In genomic region chr14:105921217-105921695, GRCm38 (mm10) we compare ENCODE assay signal across 11 mouse cellular contexts. TPM values are rescaled to one million over a fixed set of nuclear protein-coding genes. Genes with fewer than 3 reads are reported as not detected.
DNase-seq lines count a peak whose midpoint lies in the region; ATAC-seq lines count a peak whose summit lies in the region.
"Had no signal": no experiment of that assay in that cellular context is flagged by ENCODE, and none has a peak within 500 bp of the region (broad histone marks: within the 10 kb centered on the region; RNA-seq: fewer than 3 reads in every experiment).

No protein-coding gene starts in this region.

- H3K9ac ChIP-seq in kidney, embryonic 15.5 days = no peak overlapping the region
- H3K9ac ChIP-seq in embryonic facial prominence, embryonic 15.5 days = no peak overlapping the region
- H3K9ac ChIP-seq in intestine, embryonic 14.5 days (ENCODE audit: low read length) = no peak overlapping the region
- no peak overlapping the region for H3K9ac ChIP-seq in midbrain, embryonic 16.5 days (ENCODE audit: low read depth, low read length)

- H3K27me3 ChIP-seq in kidney, embryonic 15.5 days = no peaks in the 10 kb centered on the region
- H3K27me3 ChIP-seq in embryonic facial prominence, embryonic 15.5 days = no peaks in the 10 kb centered on the region
- H3K27me3 ChIP-seq in intestine, embryonic 14.5 days (replicated peaks; ENCODE audit: control insufficient read depth, insufficient read depth, low read length) = no peaks in the 10 kb centered on the region
- H3K27me3 ChIP-seq in midbrain, embryonic 16.5 days (ENCODE audit: control insufficient read depth, insufficient read depth, low read depth, low read length) = 0 out of 2 replicates have a peak, but pooled peaks cover 3% of the 10 kb centered on the region
- H3K27me3 ChIP-seq: megakaryocyte, embryonic 14.5 days had no signal

- 0 out of 2 replicates have a peak overlapping the region, but pooled peaks have one; percentile 6 for H3K4me3 ChIP-seq in kidney, embryonic 15.5 days (replicated peaks)
- no peak overlapping the region for H3K4me3 ChIP-seq in embryonic facial prominence, embryonic 15.5 days (replicated peaks)
- no peak overlapping the region for H3K4me3 ChIP-seq in intestine, embryonic 14.5 days (ENCODE audit: low read depth, low read length)
- no peak overlapping the region for H3K4me3 ChIP-seq in midbrain, embryonic 16.5 days (ENCODE audit: low read depth, low read length)
- H3K4me3 ChIP-seq: megakaryocyte, embryonic 14.5 days had no signal

- peak overlapping the region; percentile 84 for H3K27ac ChIP-seq in kidney, embryonic 15.5 days
- H3K27ac ChIP-seq in embryonic facial prominence, embryonic 15.5 days (replicated peaks) = 0 out of 2 replicates have a peak overlapping the region, but pooled peaks have one; percentile 17
- no peak overlapping the region for H3K27ac ChIP-seq in intestine, embryonic 14.5 days (ENCODE audit: low read depth)
- no peak overlapping the region for H3K27ac ChIP-seq in midbrain, embryonic 16.5 days (ENCODE audit: low read length)

- H3K4me2 ChIP-seq in kidney, embryonic 15.5 days = peak overlapping the region; percentile 51
- peak overlapping the region; percentile 35 for H3K4me2 ChIP-seq in embryonic facial prominence, embryonic 15.5 days (replicated peaks)
- H3K4me2 ChIP-seq in intestine, embryonic 14.5 days (ENCODE audit: low read length) = peak overlapping the region; percentile 23
- H3K4me2 ChIP-seq in midbrain, embryonic 16.5 days (ENCODE audit: low read length) = peak overlapping the region; percentile 42

- ATAC-seq in kidney, embryonic 15.5 days (replicated peaks; ENCODE audit: low FRiP score) = peak; percentile 5; the same call in 1 of the 2 replicates
- ATAC-seq in embryonic facial prominence, embryonic 15.5 days (ENCODE audit: insufficient number of reproducible peaks, low FRiP score, low TSS enrichment, low read depth) = no peak
- ATAC-seq in intestine, embryonic 14.5 days (replicated peaks; ENCODE audit: low FRiP score, low TSS enrichment, low read depth) = no peak
- no peak for ATAC-seq in midbrain, embryonic 16.5 days

- DNase-seq in kidney, adult 8-10 months = no peak
- peak; percentile 31 for DNase-seq in intestine, embryonic 14.5 days (ENCODE audit: low spot score)
- DNase-seq in cerebellum, postnatal 4 days (ENCODE audit: low spot score in 2 of 2) = no peak
- DNase-seq in cerebellum, postnatal 10 days = no peak
- DNase-seq in layer of hippocampus, adult 9-11 months = no peak
- DNase-seq: right cerebral cortex, postnatal 4 days had no signal

- WGBS in kidney, embryonic 15.5 days = 5% methylated on average over 8 of the region's 8 CpGs
- whole genome bisulfite sequencing in embryonic facial prominence, embryonic 15.5 days = 10% methylated on average over 8 of the region's 8 CpGs
- WGBS in intestine, embryonic 14.5 days = 11% methylated on average over 8 of the region's 8 CpGs
- WGBS in midbrain, embryonic 16.5 days = 4% methylated on average over 8 of the region's 8 CpGs

- no peaks in the 10 kb centered on the region for H3K36me3 ChIP-seq in kidney, embryonic 15.5 days
- no peaks in the 10 kb centered on the region for H3K36me3 ChIP-seq in embryonic facial prominence, embryonic 15.5 days
- no peaks in the 10 kb centered on the region for H3K36me3 ChIP-seq in intestine, embryonic 14.5 days (ENCODE audit: control insufficient read depth, insufficient read depth, low read length)
- no peaks in the 10 kb centered on the region for H3K36me3 ChIP-seq in midbrain, embryonic 16.5 days (ENCODE audit: control insufficient read depth, insufficient read depth, low read length)
- H3K36me3 ChIP-seq: G1E had no signal

- H3K4me1 ChIP-seq in kidney, embryonic 15.5 days = peaks cover 34% of the 10 kb centered on the region
- peaks cover 14% of the 10 kb centered on the region for H3K4me1 ChIP-seq in embryonic facial prominence, embryonic 15.5 days
- H3K4me1 ChIP-seq in intestine, embryonic 14.5 days (replicated peaks; ENCODE audit: control insufficient read depth, insufficient read depth, low read length) = peaks cover 14% of the 10 kb centered on the region
- H3K4me1 ChIP-seq in midbrain, embryonic 16.5 days (ENCODE audit: control insufficient read depth, insufficient read depth, low read length) = peaks cover 2% of the 10 kb centered on the region; the same call in 1 of the 2 replicates

- no peaks in the 10 kb centered on the region for H3K9me3 ChIP-seq in kidney, embryonic 15.5 days (replicated peaks)
- H3K9me3 ChIP-seq in embryonic facial prominence, embryonic 15.5 days (replicated peaks) = no peaks in the 10 kb centered on the region
- H3K9me3 ChIP-seq in intestine, embryonic 14.5 days (ENCODE audit: control insufficient read depth, low read length) = no peaks in the 10 kb centered on the region
- no peaks in the 10 kb centered on the region for H3K9me3 ChIP-seq in midbrain, embryonic 16.5 days (replicated peaks; ENCODE audit: control insufficient read depth, low read length, poor library complexity, severe bottlenecking)
- H3K9me3 ChIP-seq: megakaryocyte, embryonic 14.5 days had no signal

RNA-seq across cellular contexts. Expression of gene Spry2, which starts 24.6 kb away (rescaled TPM):
- 56.2 and 61.9 TPM in 2 replicates for polyA plus RNA-seq in kidney, embryonic 15.5 days (2015; fragmentation: Nextera tagmentation; extraction: Ambion mirVana)
- 53.2 and 53.7 TPM in 2 replicates for polyA plus RNA-seq in embryonic facial prominence, embryonic 15.5 days (2015; fragmentation: Nextera tagmentation; extraction: Ambion mirVana)
- 48.3 and 50.0 TPM in 2 replicates for polyA plus RNA-seq in intestine, embryonic 14.5 days (2014; fragmentation: Nextera tagmentation; extraction: Ambion mirVana)
- 30.4 and 31.0 TPM in 2 replicates for polyA plus RNA-seq in midbrain, embryonic 16.5 days (2015; fragmentation: Nextera tagmentation; extraction: Ambion mirVana)
- polyA plus RNA-seq: G1E had no signal

Comparison
In these comparisons a context has a peak if more than half of its experiments do, and no peak if none do; other contexts are left out.
1. H3K27ac ChIP-seq: peak in kidney, embryonic 15.5 days (single experiment) and embryonic facial prominence, embryonic 15.5 days (single experiment); none in intestine, embryonic 14.5 days (single experiment) and midbrain, embryonic 16.5 days (single experiment).
2. Peak in every context shown above with its lines, with median percentiles within 50 percentile points of each other: H3K4me2 ChIP-seq.